Mouse (Mus musculus): ENCODE measurements around the gene Mcu.

Gene Mcu

GRCm38 (mm10) chr10:59527311-59527710, 89.2 kb downstream of the Mcu start:
- DNase-seq: no peak

GRCm38 (mm10) chr10:59524675-59525074, 91.8 kb downstream of the Mcu start:
- no peak for DNase-seq

DNA sequence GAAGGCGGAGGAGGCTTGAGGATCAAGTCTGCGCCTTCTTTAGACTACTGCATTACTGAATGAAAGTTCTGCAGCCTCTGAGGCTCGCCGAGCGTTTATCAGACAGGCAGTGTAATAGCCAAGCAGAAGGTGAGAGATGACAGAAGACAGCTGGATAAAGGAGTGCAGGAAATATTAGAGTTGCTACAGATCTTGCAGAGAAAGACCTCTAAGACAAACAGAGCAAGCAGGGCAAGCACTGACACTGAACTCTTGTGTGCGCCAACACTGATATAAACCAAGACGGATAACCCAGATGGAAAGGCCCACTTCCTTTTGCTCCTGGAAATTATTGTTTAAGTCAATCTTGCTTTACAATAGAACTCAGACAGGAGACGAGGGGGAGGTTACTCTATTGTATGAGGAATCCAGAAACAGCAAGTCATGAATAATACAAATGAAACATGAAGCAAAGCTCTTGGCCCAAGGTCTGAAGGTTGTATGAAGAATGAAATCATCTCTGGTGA, 92.6 kb downstream of the Mcu start:
- no peak for DNase-seq

GRCm38 (mm10) chr10:59520701-59521100, 95.8 kb downstream of the Mcu start:
- DNase-seq: peak; percentile 77

DNA sequence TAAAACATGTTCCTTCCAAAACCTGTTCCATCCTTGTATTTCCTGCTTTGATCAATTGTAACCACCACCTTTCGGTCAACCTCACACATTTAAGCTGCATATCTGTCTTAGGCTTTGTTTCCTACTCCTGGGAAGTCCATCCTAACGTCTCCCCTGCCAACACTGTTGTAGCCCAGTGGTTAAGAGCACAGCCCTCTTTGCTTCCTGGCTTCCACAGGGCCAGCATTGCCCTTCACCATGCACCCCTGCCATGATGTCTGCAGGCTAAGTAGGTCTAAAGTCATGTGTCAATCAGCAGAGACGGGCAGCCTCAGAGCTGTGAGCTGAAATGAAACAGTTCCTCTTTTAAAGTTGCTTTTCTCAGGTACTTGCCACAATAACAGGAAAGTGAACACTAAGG, 97.1 kb downstream of the Mcu start:
- DNase-seq: no peak

DNA sequence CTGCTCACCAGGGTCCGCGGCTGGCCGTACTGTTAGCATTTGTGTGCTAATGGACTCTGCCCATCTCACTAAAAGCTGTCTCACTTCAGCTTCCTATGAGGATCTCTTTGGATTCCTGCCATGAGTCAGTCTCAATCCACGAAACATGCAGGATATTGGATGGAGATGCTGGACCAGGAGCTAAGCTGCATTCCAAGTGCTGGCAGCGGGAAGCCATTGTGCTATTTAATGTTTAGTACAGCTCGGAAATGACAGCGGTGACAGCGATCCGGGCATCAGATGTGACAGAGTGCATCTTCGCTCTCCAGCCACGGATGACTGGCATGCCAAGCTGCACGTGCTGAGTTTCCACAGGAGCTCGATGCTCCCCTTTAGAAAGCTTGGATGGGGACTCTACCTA, 99.3 kb downstream of the Mcu start:
- DNase-seq: peak; percentile 84

DNA sequence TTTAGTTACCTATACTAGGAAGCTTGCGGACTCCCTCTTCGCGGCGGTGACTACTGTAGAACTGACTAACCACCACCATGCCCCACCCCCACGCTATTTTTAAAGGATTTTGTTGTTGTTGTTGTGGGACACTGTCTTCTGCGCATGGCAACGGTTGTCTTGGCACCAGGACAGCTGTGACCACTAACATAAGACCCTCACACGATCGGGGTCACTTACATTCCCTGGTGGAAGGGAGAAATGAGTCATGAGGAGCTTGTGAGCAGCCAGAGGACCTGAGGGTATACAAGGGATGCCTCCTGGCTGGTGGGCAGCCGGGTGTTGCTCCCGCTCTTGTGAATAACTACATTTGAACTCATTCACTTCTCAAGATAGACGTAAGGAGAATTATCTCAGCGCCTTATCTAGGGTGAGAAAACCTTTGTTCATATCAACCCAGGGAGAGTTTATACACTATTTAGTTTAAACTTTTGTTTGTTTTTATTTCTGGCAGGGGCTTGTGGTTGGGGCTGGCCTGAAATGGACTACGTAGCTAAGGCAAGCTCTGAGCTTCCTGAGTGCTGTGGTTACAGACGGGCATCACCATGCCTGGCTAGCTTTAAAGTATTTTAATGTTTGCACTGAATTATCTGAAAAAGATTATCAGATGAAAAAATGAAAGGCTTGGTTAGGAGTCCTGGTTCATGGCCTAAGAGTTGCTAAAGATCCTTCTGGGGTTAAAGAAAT, 101.6 kb downstream of the Mcu start:
- DNase-seq: no peak

- DNase-seq: no peak
Measured at GRCm38 (mm10) chr10:59512173-59512572, 104.3 kb downstream of the Mcu start.

GRCm38 (mm10) chr10:59511427-59511963, 105.0 kb downstream of the Mcu start:
- DNase-seq: no peak

- no peak for DNase-seq
Measured at GRCm38 (mm10) chr10:59510713-59511426, 105.6 kb downstream of the Mcu start.

- no peak for DNase-seq
Measured at GRCm38 (mm10) chr10:59509197-59509596, 107.3 kb downstream of the Mcu start.

- no peak for DNase-seq
Measured at GRCm38 (mm10) chr10:59506711-59507110, 109.8 kb downstream of the Mcu start.

DNA sequence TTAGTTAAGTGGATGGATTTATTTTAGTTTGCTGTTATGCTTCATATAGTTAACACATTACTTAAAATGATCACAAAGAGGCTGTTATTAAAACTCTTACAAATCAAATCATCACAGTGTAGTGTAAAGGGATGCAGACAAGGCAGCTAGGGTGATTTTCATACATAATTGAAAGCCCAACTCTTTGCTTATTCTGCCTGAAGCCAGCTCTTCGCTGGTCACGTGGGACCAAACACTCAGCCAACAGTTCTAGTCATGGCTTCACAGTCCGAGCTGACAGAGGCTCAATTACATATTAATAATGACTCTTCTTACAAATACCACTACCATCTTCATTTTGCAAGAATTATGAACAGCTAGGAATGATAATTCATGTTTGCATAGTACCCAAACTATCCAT, 112.2 kb downstream of the Mcu start:
- no peak for DNase-seq

GRCm38 (mm10) chr10:59503433-59504210, 112.9 kb downstream of the Mcu start:
- no peak for DNase-seq

GRCm38 (mm10) chr10:59502381-59502780, 114.1 kb downstream of the Mcu start:
- no peak for DNase-seq

- no peak for DNase-seq
Measured at GRCm38 (mm10) chr10:59501761-59502160, 114.7 kb downstream of the Mcu start.

- DNase-seq: no peak
Measured at GRCm38 (mm10) chr10:59500225-59500624, 116.3 kb downstream of the Mcu start.

GRCm38 (mm10) chr10:59497019-59497418, 119.5 kb downstream of the Mcu start:
- DNase-seq: no peak

- no peak for DNase-seq
Measured at GRCm38 (mm10) chr10:59494917-59495316, 121.6 kb downstream of the Mcu start.

DNA sequence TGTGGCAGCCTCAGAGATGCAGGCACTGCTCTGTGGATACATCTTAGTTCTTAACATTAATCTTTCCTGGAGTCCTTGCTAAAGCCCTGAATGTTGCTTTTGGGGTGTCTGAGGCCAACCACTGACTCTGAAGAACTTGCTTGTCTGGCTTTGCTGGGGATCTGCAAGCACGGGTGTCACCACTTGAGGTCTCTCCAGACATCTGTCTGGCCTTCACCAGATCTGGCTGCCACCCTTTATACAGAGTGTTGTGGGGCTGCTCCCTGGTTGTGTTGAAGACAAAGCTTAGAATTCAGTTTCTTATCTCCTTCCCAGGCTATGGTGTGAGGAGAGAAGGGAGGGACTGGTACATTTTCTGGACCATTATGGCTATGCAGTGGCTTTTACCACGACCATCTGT, 122.4 kb downstream of the Mcu start:
- DNase-seq: peak; percentile 54

GRCm38 (mm10) chr10:59490920-59491319, 125.6 kb downstream of the Mcu start:
- peak; percentile 79 for DNase-seq

DNA sequence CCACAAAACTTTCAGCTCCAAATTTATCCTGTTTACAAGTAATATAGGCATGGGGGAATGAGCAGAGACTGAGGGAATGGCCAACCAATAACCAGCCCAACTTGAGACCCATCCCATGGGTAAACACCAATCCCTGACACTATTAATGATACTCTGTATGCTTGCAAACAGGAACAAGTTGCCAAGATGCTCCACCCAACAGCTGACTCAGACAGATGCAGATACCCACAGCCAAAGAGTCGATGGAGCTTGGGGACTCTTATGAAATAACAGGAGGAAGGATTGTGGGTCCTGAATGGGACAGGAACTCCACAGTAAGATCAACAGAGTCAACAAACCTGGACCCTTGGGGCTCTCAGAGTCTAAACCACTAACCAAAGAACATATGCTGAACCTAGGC, 127.1 kb downstream of the Mcu start:
- no peak for DNase-seq

- DNase-seq: no peak
Measured at GRCm38 (mm10) chr10:59487351-59487750, 129.1 kb downstream of the Mcu start.

Data from cerebellum, adult 9-10 months (tissue).